Mouse (Mus musculus): ENCODE data around the gene Dusp1.

DNA sequence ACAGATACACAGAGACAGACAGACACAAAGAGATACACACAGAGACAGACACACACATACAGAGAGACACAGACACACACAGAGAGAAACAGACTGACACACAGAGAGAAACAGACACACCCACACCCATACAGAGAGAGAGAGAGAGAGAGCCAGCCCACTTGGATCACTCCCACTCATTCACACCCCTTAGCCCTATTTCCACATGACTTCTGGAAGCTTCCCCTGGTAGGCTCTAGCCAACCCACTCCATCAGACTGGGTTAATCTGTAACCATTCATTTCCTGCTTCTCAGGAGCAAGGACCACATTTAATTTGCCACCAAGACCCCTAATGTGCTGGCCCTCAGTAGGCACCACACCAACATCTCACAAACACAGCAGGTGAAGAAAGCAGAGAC lies 104.4 kb downstream of the Dusp1 start:
- no peak for TF ChIP-seq CTCF (conservative IDR thresholded peaks at IDR 0.05 in 1 of 2, IDR thresholded peaks at IDR 0.05 in 1 of 2; ENCODE audit: low read depth in 2 of 2, low read length in 2 of 2)
- no peak for TF ChIP-seq UBTF (IDR thresholded peaks at IDR 0.05; ENCODE audit: low read depth, low read length)
- TF ChIP-seq POLR2A (IDR thresholded peaks at IDR 0.05; ENCODE audit: low read depth, low read length) = no peak
- no peak for TF ChIP-seq HCFC1 (IDR thresholded peaks at IDR 0.05; ENCODE audit: low read depth, low read length)
- TF ChIP-seq TCF12 (IDR thresholded peaks at IDR 0.05; ENCODE audit: low read depth, low read length) = no peak
- no peak for TF ChIP-seq CHD1 (IDR thresholded peaks at IDR 0.05; ENCODE audit: low read depth, low read length)
- TF ChIP-seq MYC (IDR thresholded peaks at IDR 0.05; ENCODE audit: low read depth, low read length) = no peak
- no peak for TF ChIP-seq MAX (IDR thresholded peaks at IDR 0.05; ENCODE audit: low read length)
- no peak for TF ChIP-seq CHD2 (IDR thresholded peaks at IDR 0.05; ENCODE audit: low read length)
- TF ChIP-seq USF1 (IDR thresholded peaks at IDR 0.05; ENCODE audit: low read depth, low read length) = no peak
- no peak for TF ChIP-seq USF2 (conservative IDR thresholded peaks at IDR 0.05; ENCODE audit: low read depth, low read length)
- TF ChIP-seq ZC3H11A (IDR thresholded peaks at IDR 0.05; ENCODE audit: low read depth, low read length) = no peak
- TF ChIP-seq EP300 (IDR thresholded peaks at IDR 0.05; ENCODE audit: low read length) = no peak
- no peak for TF ChIP-seq ETS1 (conservative IDR thresholded peaks at IDR 0.05; ENCODE audit: low read depth, low read length)
